Mouse (Mus musculus): ENCODE measurements around the gene Wscd2.

Wscd2 gene

DNA sequence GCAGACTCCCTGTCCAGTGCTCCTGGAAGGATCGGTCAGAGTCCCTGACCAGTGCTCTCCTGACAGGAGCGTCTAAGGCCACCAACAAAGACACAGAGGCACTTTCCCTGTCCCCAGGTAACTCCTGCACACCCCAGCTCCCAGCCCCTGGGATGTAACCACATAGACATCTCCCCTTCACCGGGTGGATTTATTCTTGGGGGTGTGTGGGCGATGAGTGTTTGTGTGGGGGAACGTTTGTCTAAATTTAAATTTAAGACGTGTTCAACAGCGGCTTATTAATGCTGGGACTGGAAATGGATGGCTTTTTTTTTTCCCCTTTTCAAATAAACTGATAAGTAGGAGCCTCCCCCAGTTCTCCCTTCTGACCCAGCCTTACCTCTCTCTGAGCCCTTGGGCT, 49.7 kb downstream of the Wscd2 start:
- DNase-seq, result no peak

DNA sequence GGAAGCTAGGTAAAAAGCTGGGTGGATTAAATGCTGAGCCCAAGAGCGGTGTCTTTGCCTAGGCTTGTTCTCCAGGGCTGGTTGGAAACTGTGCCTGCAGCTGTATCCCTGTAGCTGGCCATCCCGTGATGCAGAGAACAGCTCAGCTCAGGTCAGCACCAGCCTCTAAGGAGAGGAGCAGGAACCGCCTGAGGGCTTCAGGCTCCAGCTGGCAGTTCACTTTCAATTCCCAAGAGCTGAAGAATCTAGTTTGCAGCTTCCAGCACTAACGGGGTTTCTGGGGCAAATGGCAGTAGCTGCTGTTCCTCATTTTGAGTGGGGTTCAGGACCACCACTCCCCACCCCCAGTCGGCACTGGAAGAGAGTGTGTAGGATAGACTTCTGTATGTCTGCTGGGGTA, 51.1 kb downstream of the Wscd2 start:
- no peak for DNase-seq

DNA sequence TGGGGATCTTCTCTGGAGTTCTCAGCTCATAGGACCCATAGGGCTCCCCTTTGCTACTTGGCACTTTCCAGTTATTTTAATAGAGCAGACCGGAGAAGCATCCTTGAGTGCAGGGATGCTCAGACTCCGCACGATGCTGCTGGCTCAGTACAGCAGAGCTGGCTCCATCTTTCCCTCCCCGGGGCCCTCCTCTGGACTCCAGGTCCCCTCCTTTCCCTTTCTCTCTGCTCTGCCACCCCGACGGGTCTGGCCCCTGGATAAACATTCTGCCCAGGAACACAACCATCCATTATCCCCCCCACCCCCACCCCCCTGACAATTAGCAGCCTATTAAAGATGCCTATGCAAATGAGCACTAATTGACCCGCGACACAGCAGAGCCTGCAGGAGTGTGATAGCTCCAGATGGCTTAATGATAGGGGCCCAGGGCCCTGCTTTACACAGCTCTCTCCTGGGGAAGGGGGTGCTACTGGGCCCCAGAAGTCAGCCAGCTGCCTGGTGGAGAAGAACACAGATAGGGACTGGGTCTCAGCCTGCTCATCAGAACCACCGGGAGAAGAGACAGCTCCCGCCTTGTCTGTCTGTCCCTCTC, 52.8 kb downstream of the Wscd2 start:
- DNase-seq, result no peak

DNA sequence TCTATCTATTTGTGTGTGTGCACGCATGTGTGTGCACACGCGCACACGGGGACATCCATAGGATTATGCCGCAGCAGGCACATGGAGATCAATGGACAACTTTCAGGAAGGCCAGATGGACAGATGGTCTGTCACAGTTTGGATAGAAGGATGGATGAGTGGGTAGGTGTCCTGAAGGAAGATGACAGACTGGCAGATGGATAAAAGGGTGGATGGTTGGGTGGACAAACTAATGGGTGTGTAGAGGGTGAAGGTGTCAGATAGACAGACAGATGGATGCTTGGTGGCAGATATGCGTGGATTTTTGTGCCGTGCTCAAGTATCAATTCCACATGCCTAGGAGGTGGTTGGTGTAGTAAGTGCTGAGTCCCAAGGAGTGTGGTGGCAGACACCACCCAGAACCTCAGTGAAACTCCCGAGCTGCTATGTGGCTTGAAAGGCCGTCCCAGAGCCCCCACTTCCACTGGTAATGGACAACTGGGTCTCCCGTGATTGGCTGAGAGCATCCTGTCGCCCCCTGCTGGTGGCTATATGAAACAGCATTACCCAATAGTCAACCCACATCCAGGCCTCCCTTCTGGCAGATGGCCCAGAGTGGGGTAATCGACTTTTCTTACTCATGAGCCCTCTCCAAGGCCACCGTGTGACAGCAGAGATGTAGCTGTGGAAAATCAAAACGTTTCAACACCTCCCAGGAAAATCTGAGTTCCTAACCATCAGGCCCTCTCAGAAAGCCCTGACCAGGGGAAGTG, 58.0 kb downstream of the Wscd2 start:
- DNase-seq, result peak; percentile 75

DNA sequence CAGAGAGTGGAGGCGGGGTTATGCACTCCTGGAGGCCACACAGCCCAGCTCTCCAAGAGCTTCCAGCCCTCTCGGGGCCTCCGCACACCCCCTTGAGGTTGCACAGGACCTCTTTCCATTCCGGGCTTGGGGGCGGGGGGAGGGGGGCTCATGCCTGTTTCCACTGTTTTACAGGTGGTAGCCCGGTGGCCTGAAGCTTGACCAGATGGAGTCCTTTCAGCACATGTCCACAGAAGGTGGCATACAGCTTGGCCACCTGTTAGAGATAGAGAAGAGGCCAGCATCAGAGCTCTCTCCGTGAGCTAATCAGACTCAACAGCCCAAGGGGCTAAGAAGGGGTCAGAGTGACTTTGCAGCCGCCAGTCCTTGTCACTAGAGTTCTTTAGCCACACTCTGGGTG, 60.1 kb downstream of the Wscd2 start:
- no peak for DNase-seq

DNA sequence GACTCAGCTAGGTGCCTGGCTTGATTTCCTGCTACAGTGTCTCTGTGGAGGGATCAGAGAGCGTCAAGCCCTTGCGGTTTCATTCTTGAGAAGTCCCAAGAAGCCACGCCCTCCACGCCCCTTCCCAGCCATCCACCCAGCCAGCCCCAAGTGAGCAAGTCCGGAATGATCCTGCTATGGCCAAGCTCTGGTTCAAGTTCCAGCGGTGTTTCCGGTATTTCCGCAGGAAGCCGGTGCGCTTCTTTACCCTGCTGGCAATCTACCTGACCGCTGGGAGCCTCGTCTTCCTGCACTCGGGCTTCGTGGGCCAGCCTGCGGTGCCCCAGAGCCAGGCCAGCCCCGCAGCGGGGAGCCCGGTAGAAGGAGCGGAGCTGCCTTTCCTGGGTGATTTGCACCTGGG, 60.6 kb downstream of the Wscd2 start:
- no peak for DNase-seq

DNA sequence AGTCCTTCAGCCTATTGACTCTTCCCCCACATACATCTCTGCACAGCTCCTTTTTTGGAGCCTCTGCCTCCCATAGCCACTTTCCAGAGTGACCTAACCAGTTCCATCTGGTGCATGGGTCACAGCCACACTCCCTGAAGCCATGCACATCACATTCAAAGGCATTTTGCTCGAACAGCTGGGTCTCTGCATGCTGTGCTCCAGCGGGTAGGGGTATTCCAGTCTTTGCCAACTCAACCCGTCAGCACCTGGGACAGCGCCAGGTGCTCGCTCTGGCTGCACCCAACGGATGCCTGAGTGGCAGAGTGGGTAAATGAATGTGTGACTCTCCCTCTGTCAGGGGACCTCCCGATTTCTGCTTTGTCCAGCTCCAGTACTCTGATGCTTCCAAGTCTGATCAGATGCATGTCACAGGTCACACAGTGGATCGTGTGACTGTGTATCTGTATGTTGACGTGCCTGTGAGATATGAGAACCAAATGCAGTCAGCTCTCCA, 63.3 kb downstream of the Wscd2 start:
- DNase-seq, result no peak

GRCm38 (mm10) chr5:113554095-113554494, 64.0 kb downstream of the Wscd2 start:
- no peak for DNase-seq

- no peak for DNase-seq
Measured at GRCm38 (mm10) chr5:113554571-113554970, 64.4 kb downstream of the Wscd2 start.

GRCm38 (mm10) chr5:113555684-113556083, 65.6 kb downstream of the Wscd2 start:
- no peak for DNase-seq

DNA sequence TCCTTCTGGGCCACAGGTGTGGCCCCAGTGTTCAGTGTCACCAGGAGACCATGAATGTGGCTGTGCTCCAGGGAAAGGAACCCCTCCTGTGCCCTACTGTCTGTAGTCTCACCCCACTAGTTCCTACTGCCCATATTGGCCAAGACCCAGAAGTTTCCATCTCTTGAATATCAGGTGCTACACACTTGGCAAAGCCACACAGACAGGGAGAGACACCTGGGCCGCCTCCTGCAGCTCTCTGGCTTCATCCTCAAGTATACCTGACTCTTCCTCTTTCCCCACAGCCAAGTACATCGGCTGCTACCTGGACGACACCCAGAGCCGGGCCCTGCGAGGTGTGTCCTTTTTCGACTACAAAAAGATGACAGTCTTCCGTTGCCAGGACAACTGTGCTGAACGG, 67.9 kb downstream of the Wscd2 start:
- no peak for DNase-seq

- no peak for DNase-seq
Measured at GRCm38 (mm10) chr5:113559627-113560026, 69.5 kb downstream of the Wscd2 start.

- DNase-seq, result no peak
Measured at GRCm38 (mm10) chr5:113564463-113564862, 74.3 kb downstream of the Wscd2 start.

DNA sequence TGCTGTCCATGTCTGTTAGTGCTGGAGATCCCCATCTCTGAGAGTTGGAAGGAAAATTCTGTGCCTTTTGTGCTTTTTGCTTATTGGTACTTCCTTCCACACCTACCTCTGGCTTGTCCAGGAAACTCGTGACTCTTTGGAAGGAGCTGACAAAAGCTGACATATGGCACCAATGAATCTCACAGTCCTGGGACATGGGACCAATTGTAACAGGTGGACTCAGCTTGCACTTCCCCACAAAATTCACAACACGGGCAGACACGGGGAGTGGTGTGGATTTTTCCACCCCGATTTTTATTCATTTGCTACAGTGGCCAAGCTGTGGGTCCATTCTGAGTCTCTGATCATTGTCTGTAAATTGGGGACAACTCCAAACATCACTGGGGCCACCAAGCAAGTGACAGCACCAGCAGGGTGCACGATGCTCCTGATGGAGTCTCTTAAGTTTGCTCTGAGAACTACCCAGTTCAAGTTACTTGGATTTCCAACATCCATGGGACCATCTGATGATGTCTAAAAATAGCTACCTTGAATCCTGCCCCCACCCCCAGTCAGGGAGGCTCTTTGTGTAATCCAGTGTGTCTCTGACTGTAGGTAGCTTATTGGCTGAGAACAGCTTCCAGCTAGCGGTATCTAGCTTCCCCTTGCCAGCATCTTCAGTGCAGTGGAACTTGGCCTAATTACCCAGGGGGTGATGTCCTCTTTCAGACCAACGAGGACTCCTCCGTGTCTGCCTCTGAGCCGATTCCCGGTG, 75.1 kb downstream of the Wscd2 start:
- no peak for DNase-seq

DNA sequence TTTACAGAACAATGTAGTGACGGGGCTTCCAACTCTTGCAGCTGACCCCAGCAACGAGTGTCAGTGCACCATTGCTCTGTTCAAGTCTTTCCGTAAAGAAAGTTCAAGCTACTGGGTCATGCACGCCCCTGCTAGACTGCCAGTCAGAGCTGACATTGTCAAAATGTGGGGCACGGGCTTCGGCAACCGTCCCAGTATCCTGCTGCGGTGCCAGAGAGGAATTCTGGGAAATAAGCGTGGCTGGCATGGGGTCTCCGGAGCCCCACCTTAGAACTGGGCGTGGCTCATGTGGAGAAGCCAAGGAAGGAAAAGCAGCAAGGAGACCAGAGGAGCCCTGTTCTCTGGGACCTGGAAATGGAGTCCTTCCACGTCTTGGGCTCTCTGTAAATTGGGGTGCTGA, 75.7 kb downstream of the Wscd2 start:
- DNase-seq, result no peak

GRCm38 (mm10) chr5:113570056-113570717, 80.1 kb downstream of the Wscd2 start:
- no peak for DNase-seq

- no peak for DNase-seq
Measured at GRCm38 (mm10) chr5:113577555-113577954, 87.4 kb downstream of the Wscd2 start.

DNA sequence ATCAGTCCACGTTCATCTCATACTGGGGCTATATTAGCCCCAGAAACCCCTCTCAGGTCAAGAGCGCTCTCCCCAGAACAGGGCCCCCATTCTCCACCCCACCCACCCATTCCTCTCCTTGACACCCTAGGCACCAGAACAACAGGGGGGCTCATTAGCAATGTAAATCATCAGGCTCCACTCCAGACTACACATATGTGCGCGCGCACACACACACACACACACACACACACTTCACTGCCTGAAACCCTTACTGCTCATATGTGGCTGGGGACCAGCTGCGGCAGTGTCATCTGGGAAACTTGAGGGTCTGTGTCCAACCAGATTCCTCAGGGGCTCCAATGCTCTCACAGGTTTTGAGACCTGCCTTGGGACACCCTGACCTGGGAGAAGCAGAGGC, 88.3 kb downstream of the Wscd2 start:
- DNase-seq, result no peak

DNA sequence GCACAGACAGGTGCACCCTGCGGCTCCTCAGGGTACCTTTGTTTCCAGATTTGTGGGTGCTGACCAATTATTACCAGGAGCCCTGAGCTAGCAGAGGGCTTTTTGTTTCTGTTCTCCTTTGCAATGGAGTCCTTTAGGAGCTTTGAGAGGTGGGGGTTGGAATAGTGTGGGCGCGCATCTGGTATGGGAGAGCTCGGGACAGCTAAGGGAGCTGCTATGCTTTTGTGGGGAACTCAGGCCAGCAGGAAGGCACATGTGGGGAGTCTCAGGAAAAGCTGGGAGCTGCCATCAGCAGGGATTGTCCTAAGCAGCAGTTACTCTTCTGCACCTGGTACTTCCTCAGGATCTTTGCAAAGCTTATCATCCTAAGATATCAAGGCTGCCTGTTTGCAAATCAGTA, 89.0 kb downstream of the Wscd2 start:
- DNase-seq, result no peak

- DNase-seq, result no peak
Measured at GRCm38 (mm10) chr5:113580248-113580647, 90.1 kb downstream of the Wscd2 start.

- no peak for DNase-seq
Measured at GRCm38 (mm10) chr5:113580801-113581200, 90.7 kb downstream of the Wscd2 start.

DNA sequence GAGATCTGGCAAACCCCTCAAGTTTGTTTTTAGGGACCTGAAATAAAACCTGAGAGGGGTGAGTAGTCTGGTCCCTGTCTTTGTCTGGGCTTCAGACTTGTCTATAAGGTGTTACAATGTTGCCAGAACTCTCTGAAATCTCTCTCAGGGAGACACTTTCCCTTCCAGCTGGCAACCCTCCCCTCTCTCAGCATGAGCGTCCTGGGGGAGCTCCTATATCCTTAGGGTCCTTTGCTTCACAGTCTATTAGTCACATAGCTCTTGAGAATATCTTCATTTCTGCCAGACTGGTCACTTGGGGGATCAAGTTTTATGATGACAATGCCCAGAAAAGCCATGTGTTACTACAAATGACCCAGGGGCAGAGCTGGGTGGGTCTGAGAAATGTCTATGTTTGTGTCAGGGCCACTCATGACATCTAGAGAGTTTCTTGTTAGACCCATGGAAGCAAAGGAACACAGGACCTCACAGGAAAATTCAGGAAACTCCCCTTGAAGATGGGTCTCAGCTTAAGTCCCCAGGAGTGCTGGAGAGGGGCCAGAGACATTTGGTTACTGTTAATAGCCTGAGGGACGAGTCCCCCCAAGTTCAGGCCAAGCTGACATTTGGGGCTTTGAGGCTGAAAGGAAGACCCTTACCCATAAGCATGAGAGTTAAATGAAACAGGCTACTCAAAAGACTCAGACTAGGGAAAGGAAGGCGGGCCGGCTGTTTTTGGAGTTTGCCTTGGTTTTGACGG, 93.5 kb downstream of the Wscd2 start:
- DNase-seq, result no peak

DNA sequence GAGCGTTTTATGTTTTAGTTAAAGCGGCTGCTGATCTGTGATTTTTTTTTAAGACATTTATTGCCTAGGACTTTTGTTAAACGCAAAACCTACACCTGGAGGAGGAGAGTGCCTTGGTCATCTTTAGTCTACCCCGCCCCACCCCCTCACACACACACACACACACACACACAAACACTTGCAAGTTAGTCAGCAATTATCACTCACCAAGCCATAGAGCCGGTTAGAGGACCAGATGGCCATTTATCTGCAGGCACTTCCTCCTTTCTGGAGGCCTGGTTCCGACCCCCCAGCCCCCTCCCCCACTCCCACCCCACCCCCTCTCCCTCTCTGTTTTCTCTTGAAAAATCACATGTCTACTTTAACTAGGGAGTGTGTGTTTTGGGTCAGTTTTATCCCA, 94.3 kb downstream of the Wscd2 start:
- DNase-seq, result no peak
